Mouse (Mus musculus) embryo, embryonic 10 days (tissue): ENCODE results near the gene BC034090.

Experiments used
- DNase-seq: peaks from one replicate; pipeline ENCODE4 v3.0.0-alpha.2; 2015; ENCODE audit warnings: low spot score

Gene BC034090

GRCm38 (mm10) chr1:155242488-155242745 lies 1.8 kb downstream of the BC034090 start:
- DNase-seq: no peak

GRCm38 (mm10) chr1:155241701-155242487 lies 2.4 kb downstream of the BC034090 start:
- no peak for DNase-seq

GRCm38 (mm10) chr1:155239962-155240717 lies 4.1 kb downstream of the BC034090 start:
- DNase-seq: no peak

GRCm38 (mm10) chr1:155239169-155239568 lies 5.1 kb downstream of the BC034090 start:
- DNase-seq: no peak

GRCm38 (mm10) chr1:155238126-155238525 lies 6.1 kb downstream of the BC034090 start:
- no peak for DNase-seq

- DNase-seq: no peak
These were observed 6.9 kb downstream of the BC034090 start for GRCm38 (mm10) chr1:155237390-155237789.

- no peak for DNase-seq
These were observed 7.8 kb downstream of the BC034090 start for GRCm38 (mm10) chr1:155236306-155237024.

- no peak for DNase-seq
These were observed 8.6 kb downstream of the BC034090 start for GRCm38 (mm10) chr1:155235641-155236040.

GRCm38 (mm10) chr1:155233931-155234607 lies 10.2 kb downstream of the BC034090 start:
- DNase-seq: peak; percentile 38

GRCm38 (mm10) chr1:155233378-155233777 lies 10.9 kb downstream of the BC034090 start:
- DNase-seq: no peak

GRCm38 (mm10) chr1:155232786-155233185 lies 11.5 kb downstream of the BC034090 start:
- DNase-seq: no peak

- no peak for DNase-seq
These were observed 11.9 kb downstream of the BC034090 start for GRCm38 (mm10) chr1:155232385-155232784.

- peak; percentile 76 for DNase-seq
These were observed 14.5 kb downstream of the BC034090 start for GRCm38 (mm10) chr1:155229464-155230411.

GRCm38 (mm10) chr1:155223849-155224554 lies 20.2 kb downstream of the BC034090 start:
- DNase-seq: peak; percentile 93

GRCm38 (mm10) chr1:155223036-155223435 lies 21.2 kb downstream of the BC034090 start:
- DNase-seq: no peak

- DNase-seq: no peak
These were observed 22.1 kb downstream of the BC034090 start for GRCm38 (mm10) chr1:155222101-155222669.

- no peak for DNase-seq
These were observed 25.3 kb downstream of the BC034090 start for GRCm38 (mm10) chr1:155218924-155219323.

GRCm38 (mm10) chr1:155217865-155218541 lies 26.2 kb downstream of the BC034090 start:
- DNase-seq: peak; percentile 76

GRCm38 (mm10) chr1:155216844-155217243 lies 27.4 kb downstream of the BC034090 start:
- no peak for DNase-seq
